Mouse (Mus musculus) forebrain, embryonic 16.5 days (tissue): ENCODE measurements around the gene Spata17. TPM values are rescaled to one million over a fixed set of nuclear protein-coding genes. Genes with fewer than 3 reads are reported as not detected.

Experiments
- ATAC-seq: fragments of 200-750 bp; cut with Nextera tagmentation; 2 replicates; pipeline ENCODE4 v1.8.0; 2017; ENCODE audit warnings: mild to moderate bottlenecking, moderate library complexity
- H3K27ac ChIP-seq: fragments of 300-500 bp; sonication (generic); 2 replicates; pipeline ENCODE4 v1.5.1; 2014; ENCODE audit warnings: low read length, control low read depth
- H3K27me3 ChIP-seq: fragments of 300-500 bp; sonication (generic); replicated peaks from 2 replicates; pipeline ENCODE4 v1.6.1; 2014; ENCODE audit warnings: low read length; ENCODE audit not compliant: control insufficient read depth, insufficient read depth
- H3K36me3 ChIP-seq: fragments of 300-500 bp; sonication (generic); 2 replicates; pipeline ENCODE4 v1.6.1; 2014; ENCODE audit not compliant: control insufficient read depth, insufficient read depth
- H3K4me1 ChIP-seq: fragments of 300-500 bp; sonication (generic); replicated peaks from 2 replicates; pipeline ENCODE4 v1.6.1; 2014; ENCODE audit warnings: low read length; ENCODE audit not compliant: control insufficient read depth, insufficient read depth
- H3K4me2 ChIP-seq: fragments of 300-500 bp; sonication (generic); 2 replicates; pipeline ENCODE4 v1.6.1; 2014; ENCODE audit warnings: mild to moderate bottlenecking, low read length, control low read depth
- H3K4me3 ChIP-seq: fragments of 300-500 bp; sonication (generic); replicated peaks from 2 replicates; pipeline ENCODE4 v1.5.1; 2014; ENCODE audit warnings: mild to moderate bottlenecking, low read length, control low read depth
- H3K9ac ChIP-seq: fragments of 300-500 bp; sonication (generic); replicated peaks from 2 replicates; pipeline ENCODE4 v1.6.1; 2014; ENCODE audit warnings: low read depth, low read length, control low read depth
- H3K9me3 ChIP-seq: fragments of 300-500 bp; sonication (generic); 2 replicates; pipeline ENCODE4 v1.6.1; 2016; ENCODE audit warnings: low read length; ENCODE audit not compliant: control insufficient read depth
- WGBS: fragments of 180-500 bp; shearing (Covaris S2); extraction: QIAGEN DNeasy Blood & Tissue Kit; methylation state at CpG from one replicate; pipeline ENCODE4 v1.1.7; 2014; 5-methylcytosine and 5-hydroxymethylcytosine counted together
- polyA plus RNA-seq: library from polyadenylated mRNA; unstranded; fragments of >200 nt; fragmentation: Nextera tagmentation; extraction: Ambion mirVana; gene quantifications from 2 replicates; pipeline ENCODE4 v1.2.1, GENCODE M21; 2015

Spata17 gene
- polyA plus RNA-seq, 1 experiment from 2014 or later = 1.1 TPM

DNA sequence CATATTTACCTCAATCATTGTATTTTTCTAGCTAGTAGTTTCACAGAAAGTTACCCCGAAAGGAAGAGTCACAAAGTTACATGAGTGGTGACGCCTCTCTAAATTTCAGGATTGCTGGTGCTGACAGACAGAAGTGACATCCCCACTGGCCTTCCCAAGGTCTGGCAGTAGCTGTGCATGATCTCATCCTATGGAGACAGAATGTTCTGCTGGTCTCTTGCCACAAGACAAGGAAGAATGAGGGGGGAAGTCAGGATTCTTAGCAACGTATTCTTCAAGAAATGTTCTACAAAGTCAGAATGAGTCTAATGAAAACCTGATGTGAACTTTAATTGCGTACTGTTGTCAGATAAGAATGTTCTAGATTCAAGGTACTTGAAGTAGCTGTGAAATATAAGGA lies 179.5 kb downstream of the Spata17 start:
- WGBS = 94% methylated on average over 4 of the region's 4 CpGs
- Histone ChIP-seq H3K27me3 (no peaks in the 10 kb centered on the region), H3K4me2 (no peak overlapping the region), H3K27ac (no peak overlapping the region), H3K4me3 (no peak overlapping the region), H3K9ac (no peak overlapping the region), H3K36me3 (no peaks in the 10 kb centered on the region), H3K9me3 (no peaks in the 10 kb centered on the region), H3K4me1 (no peaks in the 10 kb centered on the region)
- ATAC-seq = no peak

DNA sequence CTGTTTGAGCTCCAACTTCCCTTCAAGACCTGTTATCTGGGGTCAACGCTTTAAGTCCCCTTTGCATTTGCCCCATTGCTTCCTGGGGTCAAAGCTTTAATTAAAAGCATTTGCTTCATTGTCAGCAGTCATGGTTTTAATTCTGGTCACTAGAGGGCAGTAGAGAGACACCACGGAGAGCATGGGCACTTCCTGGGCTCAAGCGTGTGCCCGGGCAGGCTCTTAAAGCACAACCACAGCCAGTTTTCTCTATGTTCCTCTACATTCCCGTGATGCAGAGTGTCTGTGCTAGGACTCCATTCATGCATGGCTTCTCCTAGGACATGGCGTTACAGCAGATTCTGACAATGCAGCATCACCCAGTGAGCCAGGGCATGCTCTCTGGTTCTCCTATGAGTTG lies 183.5 kb downstream of the Spata17 start:
- no peaks in the 10 kb centered on the region for H3K4me1 ChIP-seq
- H3K4me2 ChIP-seq = no peak overlapping the region
- H3K27me3 ChIP-seq = no peaks in the 10 kb centered on the region
- no peak for ATAC-seq
- H3K27ac ChIP-seq = no peak overlapping the region
- 43% methylated on average over 6 of the region's 6 CpGs for WGBS
- no peak overlapping the region for H3K9ac ChIP-seq
- H3K4me3 ChIP-seq = no peak overlapping the region
- H3K9me3 ChIP-seq = no peaks in the 10 kb centered on the region
- no peaks in the 10 kb centered on the region for H3K36me3 ChIP-seq

DNA sequence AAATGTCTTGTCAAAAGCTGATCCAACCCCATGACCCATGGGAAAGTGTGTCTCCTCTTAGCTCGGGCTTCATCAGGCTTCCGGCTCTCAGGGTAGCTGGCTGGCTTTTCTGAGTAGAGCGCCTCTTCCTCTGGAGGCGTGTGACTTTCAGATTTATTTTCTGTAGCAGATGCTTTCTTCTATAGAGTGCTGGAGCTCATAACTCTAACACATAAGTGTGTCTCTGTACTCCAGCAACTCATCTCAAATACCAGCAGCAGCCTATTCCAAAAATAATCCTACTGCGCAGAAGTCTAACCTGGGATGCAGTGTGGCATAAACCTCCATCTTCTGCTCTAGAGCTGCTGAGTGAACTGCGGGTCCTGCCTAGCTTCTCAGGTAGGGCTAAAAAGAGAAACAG lies 186.4 kb downstream of the Spata17 start:
- no peak overlapping the region for H3K9ac ChIP-seq
- no peak overlapping the region for H3K27ac ChIP-seq
- no peaks in the 10 kb centered on the region for H3K36me3 ChIP-seq
- H3K9me3 ChIP-seq = no peaks in the 10 kb centered on the region
- 94% methylated on average over 6 of the region's 6 CpGs for WGBS
- H3K4me1 ChIP-seq = no peaks in the 10 kb centered on the region
- no peak overlapping the region for H3K4me2 ChIP-seq
- H3K27me3 ChIP-seq = no peaks in the 10 kb centered on the region
- no peak overlapping the region for H3K4me3 ChIP-seq
- no peak for ATAC-seq

DNA sequence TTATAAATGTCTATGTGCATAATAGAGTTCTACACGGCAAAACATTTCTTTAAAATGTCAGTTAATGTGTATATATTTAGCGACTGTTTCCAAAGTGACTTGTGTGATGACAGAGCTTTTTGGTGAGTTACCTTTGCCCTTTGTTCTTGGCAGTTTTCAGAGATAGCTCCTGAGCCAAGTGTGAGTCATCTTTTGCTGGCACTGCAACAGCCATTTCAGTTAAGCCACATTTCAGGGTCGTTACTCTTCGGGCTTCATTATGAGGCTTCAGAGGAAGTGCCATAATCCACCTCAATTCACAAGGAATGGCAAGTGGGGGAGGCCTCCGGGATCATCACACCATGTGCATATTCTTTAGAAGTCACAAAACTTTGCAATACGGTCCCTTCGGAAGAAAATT lies 195.3 kb downstream of the Spata17 start:
- Histone ChIP-seq H3K27me3 (no peaks in the 10 kb centered on the region), H3K4me2 (no peak overlapping the region), H3K4me3 (no peak overlapping the region), H3K36me3 (no peaks in the 10 kb centered on the region), H3K27ac (no peak overlapping the region), H3K4me1 (no peaks in the 10 kb centered on the region), H3K9me3 (no peaks in the 10 kb centered on the region), H3K9ac (no peak overlapping the region)
- no peak for ATAC-seq
- 72% methylated on average over 7 of the region's 7 CpGs for WGBS

DNA sequence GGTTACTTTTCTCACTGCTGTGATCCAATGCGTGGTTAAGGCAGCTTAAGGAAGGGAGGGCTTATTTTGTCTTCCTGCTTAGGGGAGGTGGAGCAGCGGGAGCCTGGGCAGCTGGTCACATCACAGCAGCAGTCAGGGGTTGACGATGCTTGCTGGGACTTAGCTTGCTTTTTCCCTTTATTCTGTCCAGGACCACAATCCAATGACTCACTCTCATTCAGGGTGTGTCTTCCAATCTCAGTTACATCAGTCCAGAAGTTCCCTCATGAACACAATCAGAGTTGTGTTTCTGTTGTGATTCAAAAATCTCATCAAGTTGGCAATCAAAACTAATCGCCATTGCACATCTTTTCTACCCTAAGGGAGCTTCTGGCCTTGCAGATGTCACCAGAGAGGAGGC lies 199.1 kb downstream of the Spata17 start:
- Histone ChIP-seq H3K4me2 (no peak overlapping the region), H3K27me3 (no peaks in the 10 kb centered on the region), H3K36me3 (no peaks in the 10 kb centered on the region), H3K9ac (no peak overlapping the region), H3K4me1 (no peaks in the 10 kb centered on the region), H3K9me3 (no peaks in the 10 kb centered on the region), H3K27ac (no peak overlapping the region), H3K4me3 (no peak overlapping the region)
- ATAC-seq = no peak
- 54% methylated on average over 4 of the region's 4 CpGs for WGBS

DNA sequence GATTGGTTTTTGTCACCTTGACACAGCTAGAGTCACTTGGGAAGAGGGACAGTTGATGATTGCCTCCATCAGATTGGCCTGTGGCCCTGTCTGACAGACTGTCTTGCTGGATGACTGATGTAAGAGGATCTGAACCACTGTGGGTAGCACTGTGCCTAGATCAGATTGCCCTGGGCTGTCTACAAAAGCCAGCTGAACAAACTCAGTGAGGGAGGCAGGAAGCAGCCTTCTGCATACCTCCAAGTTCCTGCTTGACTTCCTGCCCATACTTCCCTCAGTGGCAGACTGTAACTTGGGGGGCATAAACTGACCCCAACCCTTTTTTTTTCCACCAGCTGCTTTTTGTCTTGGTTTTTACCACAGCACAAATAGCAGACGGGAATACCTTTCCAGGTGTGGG lies 199.6 kb downstream of the Spata17 start:
- no peak overlapping the region for H3K4me3 ChIP-seq
- no peaks in the 10 kb centered on the region for H3K4me1 ChIP-seq
- no peak overlapping the region for H3K4me2 ChIP-seq
- H3K9ac ChIP-seq = no peak overlapping the region
- ATAC-seq = no peak
- WGBS = 92% methylated on average over 1 of the region's 1 CpGs
- H3K9me3 ChIP-seq = no peaks in the 10 kb centered on the region
- H3K36me3 ChIP-seq = no peaks in the 10 kb centered on the region
- no peaks in the 10 kb centered on the region for H3K27me3 ChIP-seq
- H3K27ac ChIP-seq = no peak overlapping the region

DNA sequence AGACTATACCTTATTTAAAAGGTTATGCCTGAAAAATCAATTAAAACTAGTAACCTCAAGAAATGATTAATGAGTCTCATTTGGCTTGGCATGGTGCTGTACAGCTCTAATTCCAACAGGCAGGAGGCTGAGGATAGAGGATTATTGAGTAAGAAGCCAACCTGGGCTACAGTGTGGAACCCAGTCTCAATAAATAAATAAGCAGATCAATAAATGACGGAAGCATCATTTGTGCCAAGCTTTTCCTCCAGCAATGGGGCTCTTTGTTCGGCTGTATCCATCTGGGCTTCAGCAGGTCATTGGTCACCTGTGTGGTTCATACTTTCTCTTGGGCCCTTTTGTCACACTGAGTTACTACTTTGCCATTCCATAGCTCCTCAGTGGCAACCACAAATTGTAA lies 201.1 kb downstream of the Spata17 start:
- Histone ChIP-seq H3K27ac (no peak overlapping the region), H3K4me3 (no peak overlapping the region), H3K27me3 (no peaks in the 10 kb centered on the region), H3K9ac (no peak overlapping the region), H3K36me3 (no peaks in the 10 kb centered on the region), H3K9me3 (no peaks in the 10 kb centered on the region), H3K4me1 (no peaks in the 10 kb centered on the region), H3K4me2 (no peak overlapping the region)
- no peak for ATAC-seq
- WGBS = 94% methylated on average over 2 of the region's 2 CpGs

DNA sequence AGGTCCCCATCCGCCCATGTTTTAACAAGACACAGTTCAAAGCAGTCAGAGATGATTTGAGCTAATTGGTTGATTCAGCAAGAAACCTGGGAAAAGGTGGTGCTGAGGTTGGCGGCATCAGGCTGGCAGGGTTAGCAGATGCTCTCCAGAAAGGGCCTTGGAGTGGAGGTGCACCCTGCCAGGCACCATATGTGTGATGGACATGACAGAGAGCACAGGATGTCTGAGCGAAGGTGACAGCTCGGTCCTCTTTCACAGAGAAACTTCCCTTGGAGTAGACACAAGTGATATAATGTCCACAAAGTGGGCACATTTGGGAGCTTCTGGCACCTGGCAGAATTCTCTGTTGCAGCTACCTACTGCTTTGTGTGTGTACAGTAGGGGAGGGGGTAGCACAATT lies 203.7 kb downstream of the Spata17 start:
- ATAC-seq = no peak
- H3K4me1 ChIP-seq = no peaks in the 10 kb centered on the region
- no peak overlapping the region for H3K9ac ChIP-seq
- H3K27me3 ChIP-seq = no peaks in the 10 kb centered on the region
- no peak overlapping the region for H3K4me2 ChIP-seq
- no peak overlapping the region for H3K4me3 ChIP-seq
- no peaks in the 10 kb centered on the region for H3K9me3 ChIP-seq
- 89% methylated on average over 4 of the region's 4 CpGs for WGBS
- H3K36me3 ChIP-seq = no peaks in the 10 kb centered on the region
- H3K27ac ChIP-seq = no peak overlapping the region

DNA sequence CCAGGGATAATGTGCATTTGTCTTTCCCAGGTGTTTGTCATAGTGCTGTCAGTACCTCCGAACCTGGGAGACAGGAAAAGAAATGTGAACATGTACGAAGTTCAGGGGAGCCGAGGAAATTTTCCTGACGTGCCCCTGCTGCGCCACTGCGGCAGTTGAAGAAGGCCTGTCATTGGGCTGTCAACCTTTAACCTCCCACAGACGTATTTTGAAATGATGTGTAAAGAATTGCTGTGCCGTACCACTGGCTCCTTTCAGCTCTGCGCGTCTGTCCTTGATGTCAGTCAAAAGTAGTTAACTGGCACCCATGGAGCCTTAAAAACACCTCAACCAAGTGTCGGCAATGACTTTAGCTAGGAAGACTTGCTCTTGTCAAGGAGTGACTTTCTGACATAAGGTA lies 205.2 kb downstream of the Spata17 start:
- Histone ChIP-seq H3K36me3 (no peaks in the 10 kb centered on the region), H3K27me3 (no peaks in the 10 kb centered on the region), H3K4me1 (no peaks in the 10 kb centered on the region), H3K9me3 (no peaks in the 10 kb centered on the region), H3K4me3 (no peak overlapping the region), H3K27ac (no peak overlapping the region), H3K4me2 (no peak overlapping the region), H3K9ac (no peak overlapping the region)
- WGBS = 78% methylated on average over 11 of the region's 11 CpGs
- ATAC-seq = no peak

DNA sequence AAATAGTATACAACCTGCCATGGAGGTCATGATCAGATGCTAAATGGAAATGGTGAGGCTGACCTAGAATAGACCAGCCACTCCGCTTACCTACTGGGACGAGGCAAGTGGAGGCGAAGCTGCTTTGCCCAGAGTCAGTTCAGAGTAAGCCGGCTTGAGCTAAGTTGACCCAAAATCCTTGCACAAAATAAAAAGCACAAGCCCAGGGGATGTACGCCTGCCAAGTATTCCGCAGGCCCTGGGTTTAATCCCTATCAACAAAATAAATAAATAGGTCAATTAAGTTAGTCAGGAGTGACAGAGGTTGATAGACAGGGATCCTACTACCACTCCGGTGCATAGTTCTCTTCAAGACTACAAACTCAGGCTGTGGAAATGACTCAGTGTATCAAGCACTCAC lies 207.0 kb downstream of the Spata17 start:
- H3K9me3 ChIP-seq = no peaks in the 10 kb centered on the region
- no peaks in the 10 kb centered on the region for H3K36me3 ChIP-seq
- H3K27ac ChIP-seq = no peak overlapping the region
- WGBS = 81% methylated on average over 7 of the region's 7 CpGs
- no peak overlapping the region for H3K4me3 ChIP-seq
- H3K27me3 ChIP-seq = no peaks in the 10 kb centered on the region
- H3K4me1 ChIP-seq = peaks cover 2% of the 10 kb centered on the region; the same call in 1 of the 2 replicates
- no peak overlapping the region for H3K9ac ChIP-seq
- no peak overlapping the region for H3K4me2 ChIP-seq
- no peak for ATAC-seq
